Mouse (Mus musculus): Measurements from ENCODE around the gene Bcar3.

- no peak for TF ChIP-seq POLR2A (IDR thresholded peaks at IDR 0.05; ENCODE audit: insufficient read depth, low read length)
- TF ChIP-seq CTCF (IDR thresholded peaks at IDR 0.05; ENCODE audit: low read depth, low read length) = no peak
These were observed 179.6 kb downstream of the Bcar3 start for GRCm38 (mm10) chr3:122473523-122474034.
